Mouse (Mus musculus) heart, embryonic 16.5 days (tissue): ENCODE data around the gene Srsf4. TPM values are rescaled to one million over a fixed set of nuclear protein-coding genes. Genes with fewer than 3 reads are reported as not detected.

Experiments
- ATAC-seq: fragments of 200-750 bp; cut with Nextera tagmentation; replicated peaks from 2 replicates; pipeline ENCODE4 v1.8.0; 2017; ENCODE audit warnings: moderate number of reproducible peaks; ENCODE audit not compliant: insufficient read depth, low FRiP score; ENCODE audit errors: extremely low read depth
- H3K27ac ChIP-seq: fragments of 300-500 bp; sonication (generic); 2 replicates; pipeline ENCODE4 v1.5.1; 2014; ENCODE audit warnings: mild to moderate bottlenecking, low read length, control low read depth, moderate library complexity
- H3K27me3 ChIP-seq: fragments of 300-500 bp; sonication (generic); 2 replicates; pipeline ENCODE4 v1.6.1; 2014; ENCODE audit warnings: low read length, mixed read lengths; ENCODE audit not compliant: control insufficient read depth, insufficient read depth
- H3K36me3 ChIP-seq: fragments of 300-500 bp; sonication (generic); 2 replicates; pipeline ENCODE4 v1.6.1; 2014; ENCODE audit not compliant: control insufficient read depth, insufficient read depth
- H3K4me1 ChIP-seq: fragments of 300-500 bp; sonication (generic); 2 replicates; pipeline ENCODE4 v1.6.1; 2014; ENCODE audit warnings: low read length, mixed read lengths; ENCODE audit not compliant: control insufficient read depth, insufficient read depth
- H3K4me2 ChIP-seq: fragments of 300-500 bp; sonication (generic); 2 replicates; pipeline ENCODE4 v1.6.1; 2014; ENCODE audit warnings: low read depth, mild to moderate bottlenecking, control low read depth, low read length
- H3K4me3 ChIP-seq: fragments of 300-500 bp; sonication (generic); 2 replicates; pipeline ENCODE4 v1.5.1; 2014; ENCODE audit warnings: mild to moderate bottlenecking, control low read depth, low read length
- H3K9ac ChIP-seq: fragments of 300-500 bp; sonication (generic); 2 replicates; pipeline ENCODE4 v1.6.1; 2014; ENCODE audit warnings: low read length, control low read depth
- H3K9me3 ChIP-seq: fragments of 300-500 bp; sonication (generic); replicated peaks from 2 replicates; pipeline ENCODE4 v1.6.1; 2016; ENCODE audit warnings: low read length; ENCODE audit not compliant: control insufficient read depth
- WGBS: fragments of 180-500 bp; shearing (Covaris S2); extraction: QIAGEN DNeasy Blood & Tissue Kit; methylation state at CpG from one replicate; pipeline ENCODE4 v1.1.7; 2014; 5-methylcytosine and 5-hydroxymethylcytosine counted together
- polyA plus RNA-seq: library from polyadenylated mRNA; unstranded; fragments of >200 nt; fragmentation: Nextera tagmentation; extraction: Ambion mirVana; gene quantifications from 2 replicates; pipeline ENCODE4 v1.2.1, GENCODE M21; 2015

Srsf4 gene
- polyA plus RNA-seq, 1 experiment from 2014 or later = 76.8 TPM

GRCm38 (mm10) chr4:131836351-131836881 is 37.0 kb upstream of the Srsf4 start:
- WGBS = 2% methylated on average over 39 of the region's 39 CpGs
- Histone ChIP-seq H3K27ac (no peak overlapping the region), H3K9ac (peak overlapping the region; percentile 77), H3K9me3 (no peaks in the 10 kb centered on the region), H3K27me3 (peaks cover 51% of the 10 kb centered on the region), H3K4me1 (peaks cover 16% of the 10 kb centered on the region), H3K4me3 (peak overlapping the region; percentile 70), H3K36me3 (no peaks in the 10 kb centered on the region), H3K4me2 (peak overlapping the region; percentile 100)
- no peak for ATAC-seq

- H3K9ac ChIP-seq = peak overlapping the region; percentile 77
- H3K27me3 ChIP-seq = peaks cover 56% of the 10 kb centered on the region
- H3K36me3 ChIP-seq = no peaks in the 10 kb centered on the region
- H3K27ac ChIP-seq = no peak overlapping the region
- peaks cover 16% of the 10 kb centered on the region for H3K4me1 ChIP-seq
- peak overlapping the region; percentile 70 for H3K4me3 ChIP-seq
- H3K9me3 ChIP-seq = no peaks in the 10 kb centered on the region
- ATAC-seq = 0 out of 2 replicates have a peak, but pooled peaks have one; percentile 15
- under 1% methylated on average over 67 of the region's 76 CpGs for whole genome bisulfite sequencing
- peak overlapping the region; percentile 100 for H3K4me2 ChIP-seq
These were observed 36.4 kb upstream of the Srsf4 start for GRCm38 (mm10) chr4:131836891-131837491.

DNA sequence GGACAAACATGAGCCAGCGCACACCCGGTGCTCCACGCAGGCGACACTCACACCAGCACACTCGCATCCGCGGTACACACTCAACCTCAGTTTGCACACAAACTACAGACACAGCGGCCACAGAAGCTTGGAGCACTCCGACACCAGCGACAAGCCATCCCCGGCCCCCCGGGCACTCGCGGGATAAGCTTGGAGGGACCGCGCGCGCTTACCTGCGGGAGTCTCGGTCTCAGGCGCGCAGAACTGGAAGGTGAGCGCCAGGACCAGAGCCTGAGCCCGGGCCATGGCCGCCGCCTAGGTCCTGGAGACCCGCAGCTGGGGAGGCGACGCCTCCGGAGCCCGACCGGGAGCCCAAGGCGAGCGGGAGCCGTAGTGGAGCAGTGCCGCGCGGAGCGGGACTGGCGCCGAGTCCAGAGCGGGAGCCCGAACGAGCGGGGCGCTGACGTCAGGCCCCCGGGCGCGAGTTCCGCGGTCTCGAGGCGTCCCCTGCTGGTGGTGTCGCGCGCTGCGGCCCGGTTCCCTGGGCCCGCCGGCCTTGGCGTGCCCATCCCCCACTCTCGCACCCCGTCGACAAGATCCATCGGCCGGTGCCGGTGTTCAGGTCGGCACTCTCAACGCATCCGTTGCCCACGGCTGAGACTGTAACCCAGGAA is 35.4 kb upstream of the Srsf4 start, which contains the start of gene Ptpru:
Gene Ptpru (minus strand): TSS at position 417 of the 653 bp plus-strand sequence.
- Histone ChIP-seq H3K4me2 (peak within 1 kb of the TSS; percentile 100), H3K9ac (peak within 1 kb of the TSS; percentile 80), H3K9me3 (no peaks in the 10 kb centered on the region), H3K36me3 (no peaks in the 10 kb centered on the region), H3K4me3 (peak within 1 kb of the TSS; percentile 70), H3K27ac (no peak within 1 kb of the TSS), H3K4me1 (peaks cover 16% of the 10 kb centered on the region), H3K27me3 (peaks cover 56% of the 10 kb centered on the region)
- under 1% methylated on average over 72 of the region's 72 CpGs for WGBS
- peak; percentile 84 for ATAC-seq

DNA sequence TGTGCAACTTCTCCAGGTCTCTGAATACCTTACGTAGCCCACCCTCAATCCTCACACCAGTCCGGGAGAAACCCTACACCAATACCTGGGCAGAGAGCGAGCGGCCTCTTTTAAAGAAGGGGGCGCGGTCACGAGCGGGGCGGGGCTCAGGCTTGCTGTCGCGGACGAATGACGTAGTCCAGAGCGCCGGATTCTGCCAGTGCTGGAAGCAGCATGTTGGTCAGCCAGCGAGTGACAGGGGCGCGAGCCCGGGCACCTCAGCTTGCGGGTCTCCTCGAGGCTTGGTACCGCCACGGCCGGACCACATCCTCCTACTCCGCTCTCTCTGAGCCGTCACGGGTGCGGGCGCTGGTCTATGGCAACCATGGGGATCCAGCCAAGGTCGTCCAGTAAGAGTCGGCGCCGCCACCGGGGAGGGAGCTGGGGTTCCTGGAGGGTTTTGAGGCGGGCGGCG is 30.1 kb upstream of the Srsf4 start, which contains the start of gene Mecr:
Gene Mecr (plus strand): TSS at position 181 of the 454 bp plus-strand sequence.
- under 1% methylated on average over 37 of the region's 37 CpGs for WGBS
- peak; percentile 85 for ATAC-seq
- Histone ChIP-seq H3K9ac (peak within 1 kb of the TSS; percentile 93), H3K36me3 (no peaks in the 10 kb centered on the region), H3K4me2 (peak within 1 kb of the TSS; percentile 78), H3K4me1 (peaks cover 11% of the 10 kb centered on the region), H3K9me3 (no peaks in the 10 kb centered on the region), H3K27me3 (peaks cover 19% of the 10 kb centered on the region), H3K4me3 (peak within 1 kb of the TSS; percentile 99), H3K27ac (peak within 1 kb of the TSS; percentile 27; the same call in 1 of the 2 replicates)

GRCm38 (mm10) chr4:131845991-131846778 is 27.2 kb upstream of the Srsf4 start:
- no peaks in the 10 kb centered on the region for H3K36me3 ChIP-seq
- H3K27me3 ChIP-seq = peaks cover 7% of the 10 kb centered on the region
- no peaks in the 10 kb centered on the region for H3K9me3 ChIP-seq
- no peak overlapping the region for H3K27ac ChIP-seq
- H3K4me1 ChIP-seq = peaks cover 22% of the 10 kb centered on the region
- no peak for ATAC-seq
- H3K9ac ChIP-seq = no peak overlapping the region
- H3K4me2 ChIP-seq = no peak overlapping the region
- H3K4me3 ChIP-seq = no peak overlapping the region
- 79% methylated on average over 8 of the region's 8 CpGs for WGBS

GRCm38 (mm10) chr4:131848082-131848481 is 25.3 kb upstream of the Srsf4 start:
- ATAC-seq = no peak
- Histone ChIP-seq H3K4me3 (no peak overlapping the region), H3K4me2 (no peak overlapping the region), H3K36me3 (no peaks in the 10 kb centered on the region), H3K4me1 (peaks cover 22% of the 10 kb centered on the region), H3K9ac (no peak overlapping the region), H3K27me3 (no peaks in the 10 kb centered on the region), H3K9me3 (no peaks in the 10 kb centered on the region), H3K27ac (no peak overlapping the region)
- WGBS = 65% methylated on average over 6 of the region's 6 CpGs

- peak; percentile 79 for ATAC-seq
- H3K4me2 ChIP-seq = peak overlapping the region; percentile 36
- no peak overlapping the region for H3K9ac ChIP-seq
- H3K9me3 ChIP-seq = no peaks in the 10 kb centered on the region
- no peaks in the 10 kb centered on the region for H3K27me3 ChIP-seq
- 28% methylated on average over 5 of the region's 5 CpGs for WGBS
- H3K27ac ChIP-seq = peak overlapping the region; percentile 86
- peaks cover 12% of the 10 kb centered on the region for H3K4me1 ChIP-seq
- no peak overlapping the region for H3K4me3 ChIP-seq
- no peaks in the 10 kb centered on the region for H3K36me3 ChIP-seq
These were observed 23.3 kb upstream of the Srsf4 start for GRCm38 (mm10) chr4:131849986-131850638.

DNA sequence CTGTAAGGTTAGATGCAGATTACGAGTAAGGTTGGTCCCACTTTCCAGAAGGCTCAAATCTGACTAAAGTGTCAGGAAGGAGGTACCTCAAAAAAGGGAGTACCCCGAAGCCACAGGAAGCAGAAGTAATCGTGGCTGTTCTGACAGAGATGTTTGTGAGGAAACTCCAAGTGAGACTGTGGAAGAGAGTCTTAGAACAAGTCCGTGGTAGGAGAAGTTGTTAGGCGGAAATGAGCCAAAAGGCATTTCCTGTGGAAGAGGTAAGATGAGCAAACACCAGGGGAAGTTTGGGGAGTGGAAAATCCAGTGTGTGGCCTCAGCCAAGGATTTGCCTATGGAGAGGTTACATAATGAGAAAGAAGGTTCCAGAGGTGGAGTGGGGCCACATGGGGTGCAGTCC is 18.5 kb upstream of the Srsf4 start:
- Histone ChIP-seq H3K27ac (no peak overlapping the region), H3K27me3 (no peaks in the 10 kb centered on the region), H3K36me3 (no peaks in the 10 kb centered on the region), H3K4me3 (no peak overlapping the region), H3K4me2 (no peak overlapping the region), H3K4me1 (peaks cover 6% of the 10 kb centered on the region), H3K9ac (no peak overlapping the region), H3K9me3 (no peaks in the 10 kb centered on the region)
- ATAC-seq = no peak
- 65% methylated on average over 5 of the region's 5 CpGs for WGBS
